Mouse (Mus musculus): ENCODE measurements around the gene Eif5b. TPM values are rescaled to one million over a fixed set of nuclear protein-coding genes. Genes with fewer than 3 reads are reported as not detected.

Eif5b gene
- polyA plus RNA-seq, 1 experiment: 95.2 TPM

- TF ChIP-seq GATA1 (IDR thresholded peaks at IDR 0.05; ENCODE audit: low read length): no peak
These were observed 57.4 kb downstream of the Eif5b start for GRCm38 (mm10) chr1:38055176-38055575.

DNA sequence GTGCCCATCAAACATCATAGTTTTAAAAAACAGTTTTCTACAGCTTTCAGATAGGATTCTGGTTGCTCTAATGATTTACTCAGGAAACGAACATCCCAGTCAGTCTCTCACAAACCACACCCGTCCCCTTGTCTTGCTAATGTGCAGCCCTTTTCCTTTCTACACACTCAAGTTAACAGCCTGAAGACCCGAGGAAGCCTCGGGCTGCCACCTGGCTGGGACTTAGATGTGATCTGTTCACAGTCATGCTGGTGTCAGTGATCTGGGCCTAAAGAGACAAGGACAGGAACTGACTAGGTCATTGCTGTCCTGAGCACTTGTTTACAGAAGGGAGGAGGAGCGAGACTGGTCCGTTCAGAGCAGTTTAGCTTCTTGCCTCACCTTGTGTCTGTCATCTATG, 60.6 kb downstream of the Eif5b start:
- TF ChIP-seq GATA1 (IDR thresholded peaks at IDR 0.05; ENCODE audit: low read length): no peak

DNA sequence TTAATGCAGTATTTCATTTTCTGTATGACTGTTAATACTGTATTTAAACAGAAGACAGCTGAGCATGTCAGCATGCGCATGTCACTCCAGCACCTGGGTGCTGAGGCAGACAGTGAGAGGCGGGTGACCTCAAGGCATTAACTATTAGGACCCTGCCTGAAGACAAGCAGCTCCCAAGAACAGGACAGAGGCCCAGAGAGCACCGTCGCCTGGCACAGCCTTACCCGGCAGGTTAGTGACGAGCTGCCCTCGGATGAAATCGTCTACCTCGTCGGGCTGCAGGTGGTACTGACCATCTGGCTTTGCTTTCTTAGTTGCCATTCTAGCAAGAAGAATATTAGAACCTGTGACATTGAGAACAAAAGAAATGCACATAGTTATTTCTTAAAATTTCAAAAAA, 69.5 kb downstream of the Eif5b start:
- no peak for TF ChIP-seq GATA1 (IDR thresholded peaks at IDR 0.05; ENCODE audit: low read length)

DNA sequence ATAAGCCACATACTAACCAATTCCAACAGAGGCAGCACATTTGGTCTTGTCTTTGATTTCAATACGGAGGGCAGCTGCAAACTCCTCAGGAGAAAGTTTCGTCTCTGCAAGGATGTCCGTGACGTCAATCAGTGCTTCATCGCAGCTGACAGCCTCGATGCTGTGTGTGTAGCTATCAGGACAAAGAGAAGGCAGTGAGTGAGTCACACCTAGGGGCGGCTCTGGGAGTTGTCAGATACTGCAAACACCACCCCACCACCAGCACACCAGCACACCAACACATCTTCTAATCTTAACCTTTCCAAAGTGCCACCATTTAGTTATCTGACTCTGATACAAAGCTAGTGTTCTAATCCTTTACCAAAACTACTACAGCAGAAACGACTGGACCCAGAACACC, 73.5 kb downstream of the Eif5b start:
- no peak for TF ChIP-seq GATA1 (IDR thresholded peaks at IDR 0.05; ENCODE audit: low read length)

- TF ChIP-seq GATA1 (IDR thresholded peaks at IDR 0.05; ENCODE audit: low read length): no peak
These were observed 83.5 kb downstream of the Eif5b start for GRCm38 (mm10) chr1:38081316-38081715.

DNA sequence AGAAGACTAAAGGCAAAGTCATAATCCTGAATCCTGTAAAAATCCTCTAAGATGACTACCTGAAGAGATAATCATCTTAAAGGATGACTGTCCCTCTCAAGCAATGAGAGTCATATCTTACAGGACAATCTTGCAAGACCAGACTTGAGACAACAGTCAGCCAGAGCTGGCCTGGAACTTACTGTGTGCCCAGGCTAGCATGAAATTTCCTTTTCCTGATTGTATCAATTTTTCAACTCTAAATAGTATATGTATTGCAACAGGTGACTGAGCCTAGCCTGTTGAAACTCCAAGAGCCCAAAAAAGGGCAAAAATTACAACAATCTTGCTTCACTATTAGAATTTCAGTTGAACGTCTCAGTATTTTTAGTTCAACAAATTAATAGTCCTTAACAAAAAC, 105.4 kb downstream of the Eif5b start:
- no peak for TF ChIP-seq GATA1 (IDR thresholded peaks at IDR 0.05; ENCODE audit: low read length)

GRCm38 (mm10) chr1:38103813-38104212, 106.0 kb downstream of the Eif5b start:
- TF ChIP-seq GATA1 (IDR thresholded peaks at IDR 0.05; ENCODE audit: low read length): no peak

Other genes with a start within 250 kb of the Eif5b start
- 0.14 and 0.24 TPM in 2 replicates for gene Tsga10, start 131.6 kb upstream of the Eif5b start, polyA plus RNA-seq (2012)
- 1.0 and 1.2 TPM in 2 replicates for gene Lipt1, start 126.3 kb upstream of the Eif5b start, polyA plus RNA-seq (2012)
- 4.4 and 9.5 TPM in 2 replicates for gene Mitd1, start 107.6 kb upstream of the Eif5b start, polyA plus RNA-seq (2012)
- 49.9 and 63.3 TPM in 2 replicates for gene Mrpl30, start 107.5 kb upstream of the Eif5b start, polyA plus RNA-seq (2012)
- not detected in 2 replicates for gene Lyg2, start 81.5 kb upstream of the Eif5b start, polyA plus RNA-seq (2012)
- not detected in 2 replicates for gene Lyg1, start 40.3 kb upstream of the Eif5b start, polyA plus RNA-seq (2012)
- gene Txndc9, start 117 bp upstream of the Eif5b start, polyA plus RNA-seq (2012): 2.7 and 2.8 TPM in 2 replicates
- 21.2 and 24.8 TPM in 2 replicates for gene Rev1, start 131.8 kb downstream of the Eif5b start, polyA plus RNA-seq (2012)